Mouse (Mus musculus) heart, embryonic 11.5 days (tissue): Measurements from ENCODE around the gene Gm9999. TPM values are rescaled to one million over a fixed set of nuclear protein-coding genes. Genes with fewer than 3 reads are reported as not detected.

Source experiments
- ATAC-seq: fragments of 200-750 bp; cut with Nextera tagmentation; replicated peaks from 2 replicates; pipeline ENCODE4 v1.8.0; 2017; ENCODE audit warnings: moderate library complexity; ENCODE audit not compliant: insufficient number of reproducible peaks, low FRiP score, low TSS enrichment
- H3K27ac ChIP-seq: fragments of 300-500 bp; sonication (generic); 2 replicates; pipeline ENCODE4 v1.5.1; 2014; ENCODE audit warnings: mild to moderate bottlenecking, low read depth, low read length
- H3K27me3 ChIP-seq: fragments of 300-500 bp; sonication (generic); 2 replicates; pipeline ENCODE4 v1.6.1; 2014; ENCODE audit warnings: mild to moderate bottlenecking, low read length, mixed read lengths; ENCODE audit not compliant: control insufficient read depth, insufficient read depth
- H3K36me3 ChIP-seq: fragments of 300-500 bp; sonication (generic); 2 replicates; pipeline ENCODE4 v1.6.1; 2014; ENCODE audit warnings: mild to moderate bottlenecking, low read length, moderate library complexity, mixed read lengths; ENCODE audit not compliant: control insufficient read depth, insufficient read depth
- H3K4me1 ChIP-seq: fragments of 300-500 bp; sonication (generic); 2 replicates; pipeline ENCODE4 v1.6.1; 2014; ENCODE audit warnings: low read length; ENCODE audit not compliant: control insufficient read depth, insufficient read depth
- H3K4me2 ChIP-seq: fragments of 300-500 bp; sonication (generic); 2 replicates; pipeline ENCODE4 v1.6.1; 2014; ENCODE audit warnings: mild to moderate bottlenecking, moderate library complexity
- H3K4me3 ChIP-seq: fragments of 300-500 bp; sonication (generic); 2 replicates; pipeline ENCODE4 v1.5.1; 2014; ENCODE audit warnings: low read depth, low read length
- H3K9ac ChIP-seq: fragments of 300-500 bp; sonication (generic); 2 replicates; pipeline ENCODE4 v1.6.1; 2014; ENCODE audit warnings: mild to moderate bottlenecking, low read depth, low read length, moderate library complexity
- H3K9me3 ChIP-seq: fragments of 300-500 bp; sonication (generic); replicated peaks from 2 replicates; pipeline ENCODE4 v1.6.1; 2016; ENCODE audit warnings: low read length; ENCODE audit not compliant: control insufficient read depth
- WGBS: fragments of 180-500 bp; shearing (Covaris S2); extraction: QIAGEN DNeasy Blood & Tissue Kit; methylation state at CpG from one replicate; pipeline ENCODE4 v1.1.7; 2014; ENCODE audit not compliant: insufficient replicate concordance; 5-methylcytosine and 5-hydroxymethylcytosine counted together
- polyA plus RNA-seq: library from polyadenylated mRNA; unstranded; fragments of >200 nt; fragmentation: Nextera tagmentation; extraction: Ambion mirVana; gene quantifications from 2 replicates; pipeline ENCODE4 v1.2.1, GENCODE M21; 2014

The Gm9999 gene
- polyA plus RNA-seq, 1 experiment from 2014 or later, result not detected

GRCm38 (mm10) chr7:47001900-47002275, 18.5 kb downstream of the Gm9999 start:
- H3K4me3 ChIP-seq, result no peak overlapping the region
- peaks cover 15% of the 10 kb centered on the region for H3K36me3 ChIP-seq
- no peak overlapping the region for H3K27ac ChIP-seq
- H3K9me3 ChIP-seq, result no peaks in the 10 kb centered on the region
- 68% methylated on average over 4 of the region's 4 CpGs for WGBS
- no peak overlapping the region for H3K4me2 ChIP-seq
- no peak overlapping the region for H3K9ac ChIP-seq
- ATAC-seq, result no peak
- no peaks in the 10 kb centered on the region for H3K27me3 ChIP-seq
- H3K4me1 ChIP-seq, result peaks cover 33% of the 10 kb centered on the region

- H3K4me3 ChIP-seq, result no peak overlapping the region
- H3K36me3 ChIP-seq, result peaks cover 4% of the 10 kb centered on the region; the same call in 1 of the 2 replicates
- H3K9me3 ChIP-seq, result no peaks in the 10 kb centered on the region
- H3K27ac ChIP-seq, result no peak overlapping the region
- no peak overlapping the region for H3K9ac ChIP-seq
- 43% methylated on average over 3 of the region's 3 CpGs for WGBS
- ATAC-seq, result no peak
- peaks cover 32% of the 10 kb centered on the region for H3K4me1 ChIP-seq
- no peaks in the 10 kb centered on the region for H3K27me3 ChIP-seq
- no peak overlapping the region for H3K4me2 ChIP-seq
These were observed 20.2 kb downstream of the Gm9999 start for GRCm38 (mm10) chr7:47003411-47004115.

GRCm38 (mm10) chr7:47007109-47007780, 23.9 kb downstream of the Gm9999 start:
- H3K9ac ChIP-seq, result peak overlapping the region; percentile 75
- WGBS, result 22% methylated on average over 21 of the region's 21 CpGs
- no peaks in the 10 kb centered on the region for H3K9me3 ChIP-seq
- peak overlapping the region; percentile 86 for H3K27ac ChIP-seq
- H3K27me3 ChIP-seq, result no peaks in the 10 kb centered on the region
- peak overlapping the region; percentile 68 for H3K4me2 ChIP-seq
- H3K4me1 ChIP-seq, result peaks cover 19% of the 10 kb centered on the region
- peak overlapping the region; percentile 74 for H3K4me3 ChIP-seq
- ATAC-seq, result no peak
- H3K36me3 ChIP-seq, result no peaks in the 10 kb centered on the region

GRCm38 (mm10) chr7:47007818-47008167, 24.4 kb downstream of the Gm9999 start:
- Histone ChIP-seq H3K27ac (peak overlapping the region; percentile 86), H3K4me1 (peaks cover 14% of the 10 kb centered on the region), H3K9me3 (no peaks in the 10 kb centered on the region), H3K9ac (peak overlapping the region; percentile 75), H3K27me3 (no peaks in the 10 kb centered on the region), H3K36me3 (no peaks in the 10 kb centered on the region), H3K4me3 (peak overlapping the region; percentile 74), H3K4me2 (peak overlapping the region; percentile 68)
- WGBS, result under 1% methylated on average over 25 of the region's 25 CpGs
- ATAC-seq, result peak; percentile 47

GRCm38 (mm10) chr7:47008168-47008993, 25.0 kb downstream of the Gm9999 start, which contains the start of gene Spty2d1:
Gene Spty2d1, minus strand, starts transcription at chr7:47008411.
- peak within 1 kb of the TSS; percentile 75 for H3K9ac ChIP-seq
- peak within 1 kb of the TSS; percentile 74 for H3K4me3 ChIP-seq
- peak within 1 kb of the TSS; percentile 95 for H3K4me2 ChIP-seq
- peak; percentile 93 for ATAC-seq
- WGBS, result 1% methylated on average over 57 of the region's 57 CpGs
- H3K27ac ChIP-seq, result peak within 1 kb of the TSS; percentile 86
- H3K9me3 ChIP-seq, result no peaks in the 10 kb centered on the region
- H3K36me3 ChIP-seq, result no peaks in the 10 kb centered on the region
- H3K4me1 ChIP-seq, result peaks cover 10% of the 10 kb centered on the region
- no peaks in the 10 kb centered on the region for H3K27me3 ChIP-seq

- peaks cover 15% of the 10 kb centered on the region for H3K4me1 ChIP-seq
- H3K9ac ChIP-seq, result no peak overlapping the region
- no peak for ATAC-seq
- no peak overlapping the region for H3K4me2 ChIP-seq
- H3K9me3 ChIP-seq, result no peaks in the 10 kb centered on the region
- H3K4me3 ChIP-seq, result no peak overlapping the region
- H3K27me3 ChIP-seq, result no peaks in the 10 kb centered on the region
- H3K27ac ChIP-seq, result peak overlapping the region; percentile 59
- WGBS, result 38% methylated on average over 9 of the region's 9 CpGs
- no peaks in the 10 kb centered on the region for H3K36me3 ChIP-seq
These were observed 29.9 kb downstream of the Gm9999 start for GRCm38 (mm10) chr7:47013131-47013767.

GRCm38 (mm10) chr7:47014564-47015389, 31.4 kb downstream of the Gm9999 start:
- Histone ChIP-seq H3K4me3 (no peak overlapping the region), H3K9me3 (no peaks in the 10 kb centered on the region), H3K9ac (no peak overlapping the region), H3K27ac (peak overlapping the region; percentile 74), H3K4me2 (peak overlapping the region; percentile 42), H3K4me1 (peaks cover 15% of the 10 kb centered on the region), H3K27me3 (no peaks in the 10 kb centered on the region), H3K36me3 (no peaks in the 10 kb centered on the region)
- WGBS, result 49% methylated on average over 11 of the region's 11 CpGs
- no peak for ATAC-seq
